Mouse (Mus musculus) thymus, postnatal 4 days (tissue): Measurements from ENCODE around the gene Cdk2.

Experiments
- DNase-seq: peaks from one replicate; pipeline ENCODE4 v3.0.0; 2021

The Cdk2 gene

GRCm38 (mm10) chr10:128653866-128654265, 51.0 kb downstream of the Cdk2 start:
- no peak for DNase-seq
